Comparison of ENCODE assay signal across 20 mouse cellular contexts in genomic region chr7:79388671-79389206, GRCm38 (mm10). TPM values are rescaled to one million over a fixed set of nuclear protein-coding genes. Genes with fewer than 3 reads are reported as not detected.
DNase-seq lines count a peak whose midpoint lies in the region; ATAC-seq and TF ChIP-seq lines count a peak whose summit lies in the region.
"Had no signal": no experiment of that assay in that cellular context is flagged by ENCODE, and none has a peak within 500 bp of the region (broad histone marks: within the 10 kb centered on the region; RNA-seq: fewer than 3 reads in every experiment).

No protein-coding gene starts in this region.

- H3K9ac ChIP-seq in forebrain, postnatal 0 days = no peak overlapping the region
- H3K9ac ChIP-seq in midbrain, postnatal 0 days (replicated peaks; ENCODE audit: low read length, poor library complexity, severe bottlenecking) = no peak overlapping the region

- H3K4me3 ChIP-seq in forebrain, embryonic 10.5 days = no peak overlapping the region; the same call in 1 of the 2 replicates
- no peak overlapping the region for H3K4me3 ChIP-seq in forebrain, postnatal 0 days (ENCODE audit: low read depth, low read length)
- H3K4me3 ChIP-seq in midbrain, postnatal 0 days (ENCODE audit: low read depth, low read length) = no peak overlapping the region
- H3K4me3 ChIP-seq in midbrain, embryonic 10.5 days = no peak overlapping the region
- no peak overlapping the region for H3K4me3 ChIP-seq in limb, embryonic 10.5 days
- H3K4me3 ChIP-seq: erythroblast, embryonic 14.5 days; heart, embryonic 10.5 days; megakaryocyte, embryonic 14.5 days; myocyte had no signal

- H3K9me3 ChIP-seq in forebrain, embryonic 10.5 days = no peaks in the 10 kb centered on the region
- no peaks in the 10 kb centered on the region for H3K9me3 ChIP-seq in forebrain, postnatal 0 days (ENCODE audit: low read length)
- H3K9me3 ChIP-seq in midbrain, postnatal 0 days (ENCODE audit: low read length) = no peaks in the 10 kb centered on the region
- no peaks in the 10 kb centered on the region for H3K9me3 ChIP-seq in midbrain, embryonic 10.5 days (replicated peaks)
- H3K9me3 ChIP-seq in limb, embryonic 10.5 days (replicated peaks) = no peaks in the 10 kb centered on the region
- H3K9me3 ChIP-seq: heart, embryonic 10.5 days; megakaryocyte, embryonic 14.5 days had no signal

- H3K27ac ChIP-seq in forebrain, embryonic 10.5 days = peak overlapping the region; percentile 79
- no peak overlapping the region for H3K27ac ChIP-seq in forebrain, postnatal 0 days (ENCODE audit: low read depth, low read length)
- H3K27ac ChIP-seq in midbrain, postnatal 0 days (ENCODE audit: low read depth, low read length) = no peak overlapping the region
- no peak overlapping the region; the same call in 1 of the 2 replicates for H3K27ac ChIP-seq in midbrain, embryonic 10.5 days (replicated peaks)
- peak overlapping the region; percentile 63; the same call in 1 of the 2 replicates for H3K27ac ChIP-seq in limb, embryonic 10.5 days
- H3K27ac ChIP-seq: heart, embryonic 10.5 days had no signal

- TF ChIP-seq CTCF in forebrain, postnatal 0 days (IDR thresholded peaks at IDR 0.05; ENCODE audit: low read depth) = no peak
- TF ChIP-seq CTCF in midbrain, postnatal 0 days (IDR thresholded peaks at IDR 0.05) = no peak

- peaks cover 45% of the 10 kb centered on the region for H3K4me1 ChIP-seq in forebrain, embryonic 10.5 days
- H3K4me1 ChIP-seq in forebrain, postnatal 0 days (ENCODE audit: insufficient read depth) = no peaks in the 10 kb centered on the region
- peaks cover 4% of the 10 kb centered on the region; the same call in 1 of the 2 replicates for H3K4me1 ChIP-seq in midbrain, postnatal 0 days (ENCODE audit: insufficient read depth, low read length)
- H3K4me1 ChIP-seq in midbrain, embryonic 10.5 days = peaks cover 30% of the 10 kb centered on the region
- peaks cover 36% of the 10 kb centered on the region for H3K4me1 ChIP-seq in limb, embryonic 10.5 days

- no peak for DNase-seq in forebrain, embryonic 10.5 days (ENCODE audit: extremely low spot score, low spot score)
- DNase-seq in forebrain, postnatal 0 days = no peak
- DNase-seq in midbrain, postnatal 0 days (ENCODE audit: low spot score) = peak; percentile 21
- DNase-seq in midbrain, embryonic 10.5 days (ENCODE audit: low spot score) = no peak
- DNase-seq in limb, embryonic 10.5 days (ENCODE audit: low spot score) = no peak
- DNase-seq in retina, postnatal 1 day = peak; percentile 93
- DNase-seq in gastrocnemius, postnatal 10 days = no peak
- no peak for DNase-seq in urinary bladder, postnatal 36 days (ENCODE audit: low spot score in 2 of 2)
- DNase-seq: cerebellum, postnatal 36 days; heart, postnatal 4 days; kidney, adult 2 months; kidney, postnatal 4 days; spleen, adult 18-20 months; thymus, postnatal 36 days had no signal

- no peaks in the 10 kb centered on the region for H3K36me3 ChIP-seq in forebrain, embryonic 10.5 days (replicated peaks)
- no peaks in the 10 kb centered on the region for H3K36me3 ChIP-seq in forebrain, postnatal 0 days (ENCODE audit: insufficient read depth)
- no peaks in the 10 kb centered on the region for H3K36me3 ChIP-seq in midbrain, postnatal 0 days (ENCODE audit: insufficient read depth, low read length)
- no peaks in the 10 kb centered on the region for H3K36me3 ChIP-seq in midbrain, embryonic 10.5 days
- H3K36me3 ChIP-seq in limb, embryonic 10.5 days = no peaks in the 10 kb centered on the region
- H3K36me3 ChIP-seq: heart, embryonic 10.5 days had no signal

- 70% methylated on average over 7 of the region's 7 CpGs for WGBS in forebrain, embryonic 10.5 days
- 61% methylated on average over 7 of the region's 7 CpGs for WGBS in forebrain, postnatal 0 days
- 71% methylated on average over 7 of the region's 7 CpGs for WGBS in midbrain, postnatal 0 days
- WGBS in midbrain, embryonic 10.5 days = 79% methylated on average over 7 of the region's 7 CpGs
- WGBS in limb, embryonic 10.5 days = 88% methylated on average over 7 of the region's 7 CpGs

- 0 out of 2 replicates have a peak, but pooled peaks cover 4% of the 10 kb centered on the region for H3K27me3 ChIP-seq in forebrain, embryonic 10.5 days (ENCODE audit: poor library complexity, severe bottlenecking)
- H3K27me3 ChIP-seq in forebrain, postnatal 0 days (ENCODE audit: insufficient read depth, low read length) = no peaks in the 10 kb centered on the region
- no peaks in the 10 kb centered on the region for H3K27me3 ChIP-seq in midbrain, postnatal 0 days (ENCODE audit: insufficient read depth, low read length)
- peaks cover 6% of the 10 kb centered on the region; the same call in 1 of the 2 replicates for H3K27me3 ChIP-seq in midbrain, embryonic 10.5 days (ENCODE audit: low read depth, poor library complexity, severe bottlenecking)
- no peaks in the 10 kb centered on the region for H3K27me3 ChIP-seq in limb, embryonic 10.5 days (ENCODE audit: low read depth, poor library complexity, severe bottlenecking)

- ATAC-seq in forebrain, postnatal 0 days = no peak
- no peak for ATAC-seq in midbrain, postnatal 0 days (ENCODE audit: low FRiP score)

- H3K4me2 ChIP-seq in forebrain, postnatal 0 days (ENCODE audit: low read depth) = no peak overlapping the region
- no peak overlapping the region for H3K4me2 ChIP-seq in midbrain, postnatal 0 days (ENCODE audit: low read depth, low read length, poor library complexity, severe bottlenecking)

RNA-seq across cellular contexts. Expression of gene Rlbp1, which starts 1.9 kb away (rescaled TPM):
- polyA plus RNA-seq in forebrain, embryonic 10.5 days (2016; fragmentation: Nextera tagmentation; extraction: Ambion mirVana) = 1.2 and 1.8 TPM in 2 replicates
- total RNA-seq in forebrain, postnatal 0 days (2014; rRNA removed) = 46.2 and 54.9 TPM in 2 replicates
- polyA plus RNA-seq in forebrain, postnatal 0 days (2015; fragmentation: Nextera tagmentation; extraction: Ambion mirVana) = 41.0 and 52.3 TPM in 2 replicates
- total RNA-seq in midbrain, postnatal 0 days (2014; rRNA removed) = 7.4 and 8.4 TPM in 2 replicates
- polyA plus RNA-seq in midbrain, postnatal 0 days (2015; fragmentation: Nextera tagmentation; extraction: Ambion mirVana) = 7.4 and 10.6 TPM in 2 replicates
- polyA plus RNA-seq in midbrain, embryonic 10.5 days (2016; fragmentation: Nextera tagmentation; extraction: Ambion mirVana) = 0.31 and 0.91 TPM in 2 replicates
- polyA plus RNA-seq in limb, embryonic 10.5 days (2016; fragmentation: Nextera tagmentation; extraction: Ambion mirVana) = 0.21 and 0.33 TPM in 2 replicates
- not detected for total RNA-seq in gastrocnemius, postnatal 10 days (2021)
- total RNA-seq: gastrocnemius, adult 8-10 months; heart, postnatal 4 days; liver, adult 2 months had no signal
- polyA plus RNA-seq: erythroblast, embryonic 14.5 days; liver, adult 2 months; myocyte had no signal

RNA-seq across cellular contexts. Expression of gene Fanci, which starts 3.0 kb away (rescaled TPM):
- polyA plus RNA-seq in forebrain, embryonic 10.5 days (2016; fragmentation: Nextera tagmentation; extraction: Ambion mirVana) = 24.4 and 25.5 TPM in 2 replicates
- total RNA-seq in forebrain, postnatal 0 days (2014; rRNA removed) = 1.9 and 2.1 TPM in 2 replicates
- 1.2 and 1.4 TPM in 2 replicates for polyA plus RNA-seq in forebrain, postnatal 0 days (2015; fragmentation: Nextera tagmentation; extraction: Ambion mirVana)
- 1.2 and 4.4 TPM in 2 replicates for total RNA-seq in midbrain, postnatal 0 days (2014; rRNA removed)
- polyA plus RNA-seq in midbrain, postnatal 0 days (2015; fragmentation: Nextera tagmentation; extraction: Ambion mirVana) = 0.66 and 1.1 TPM in 2 replicates
- polyA plus RNA-seq in midbrain, embryonic 10.5 days (2016; fragmentation: Nextera tagmentation; extraction: Ambion mirVana) = 20.9 and 22.6 TPM in 2 replicates
- polyA plus RNA-seq in limb, embryonic 10.5 days (2016; fragmentation: Nextera tagmentation; extraction: Ambion mirVana) = 19.7 and 22.4 TPM in 2 replicates
- 1 to 10 TPM; 1.4 to 1.5 TPM for total RNA-seq in gastrocnemius, postnatal 10 days (2021)
- total RNA-seq: gastrocnemius, adult 8-10 months had no signal

Comparison
In these comparisons a context has a peak if more than half of its experiments do, and no peak if none do; other contexts are left out.
1. DNase-seq: peak in midbrain, postnatal 0 days (single experiment) and retina, postnatal 1 day (single experiment); none in forebrain, embryonic 10.5 days (single experiment), forebrain, postnatal 0 days (single experiment), midbrain, embryonic 10.5 days (single experiment), limb, embryonic 10.5 days (single experiment), gastrocnemius, postnatal 10 days (single experiment) and urinary bladder, postnatal 36 days (0 of 2).
2. H3K27ac ChIP-seq: peak in forebrain, embryonic 10.5 days (single experiment) and limb, embryonic 10.5 days (single experiment); none in forebrain, postnatal 0 days (single experiment), midbrain, postnatal 0 days (single experiment) and midbrain, embryonic 10.5 days (single experiment).